Mouse (Mus musculus) forebrain, embryonic 13.5 days (tissue): ENCODE results near the gene Anapc15. TPM values are rescaled to one million over a fixed set of nuclear protein-coding genes. Genes with fewer than 3 reads are reported as not detected.

Experiments used
- ATAC-seq: fragments of 200-750 bp; cut with Nextera tagmentation; 2 replicates; pipeline ENCODE4 v1.8.0; 2017
- H3K27ac ChIP-seq: fragments of 300-500 bp; sonication (generic); 2 replicates; pipeline ENCODE4 v1.5.1; 2015; ENCODE audit warnings: inconsistent platforms, mild to moderate bottlenecking, moderate library complexity
- H3K27me3 ChIP-seq: fragments of 300-500 bp; sonication (generic); 2 replicates; pipeline ENCODE4 v1.6.1; 2015; ENCODE audit warnings: mild to moderate bottlenecking, inconsistent platforms
- H3K36me3 ChIP-seq: fragments of 300-500 bp; sonication (generic); 2 replicates; pipeline ENCODE4 v1.6.1; 2015; ENCODE audit warnings: mild to moderate bottlenecking, inconsistent platforms; ENCODE audit not compliant: poor library complexity, severe bottlenecking
- H3K4me1 ChIP-seq: fragments of 300-500 bp; sonication (generic); 2 replicates; pipeline ENCODE4 v1.6.1; 2015; ENCODE audit warnings: inconsistent platforms
- H3K4me2 ChIP-seq: fragments of 300-500 bp; sonication (generic); 2 replicates; pipeline ENCODE4 v1.6.1; 2015; ENCODE audit warnings: inconsistent platforms, mild to moderate bottlenecking, moderate library complexity
- H3K4me3 ChIP-seq: fragments of 300-500 bp; sonication (generic); 2 replicates; pipeline ENCODE4 v1.5.1; 2015; ENCODE audit warnings: mild to moderate bottlenecking, inconsistent platforms
- H3K9ac ChIP-seq: fragments of 300-500 bp; sonication (generic); 2 replicates; pipeline ENCODE4 v1.6.1; 2015; ENCODE audit warnings: mild to moderate bottlenecking, inconsistent platforms
- H3K9me3 ChIP-seq: fragments of 300-500 bp; sonication (generic); replicated peaks from 2 replicates; pipeline ENCODE4 v1.6.1; 2016; ENCODE audit warnings: inconsistent platforms
- WGBS: fragments of 180-500 bp; shearing (Covaris S2); methylation state at CpG from one replicate; pipeline ENCODE4 v1.1.7; 2015; 5-methylcytosine and 5-hydroxymethylcytosine counted together
- polyA plus RNA-seq: library from polyadenylated mRNA; unstranded; fragments of >200 nt; fragmentation: Nextera tagmentation; extraction: Ambion mirVana; gene quantifications from 2 replicates; pipeline ENCODE4 v1.2.1, GENCODE M21; 2015

Anapc15 gene
- polyA plus RNA-seq, 1 experiment from 2014 or later: 95.4 TPM

DNA sequence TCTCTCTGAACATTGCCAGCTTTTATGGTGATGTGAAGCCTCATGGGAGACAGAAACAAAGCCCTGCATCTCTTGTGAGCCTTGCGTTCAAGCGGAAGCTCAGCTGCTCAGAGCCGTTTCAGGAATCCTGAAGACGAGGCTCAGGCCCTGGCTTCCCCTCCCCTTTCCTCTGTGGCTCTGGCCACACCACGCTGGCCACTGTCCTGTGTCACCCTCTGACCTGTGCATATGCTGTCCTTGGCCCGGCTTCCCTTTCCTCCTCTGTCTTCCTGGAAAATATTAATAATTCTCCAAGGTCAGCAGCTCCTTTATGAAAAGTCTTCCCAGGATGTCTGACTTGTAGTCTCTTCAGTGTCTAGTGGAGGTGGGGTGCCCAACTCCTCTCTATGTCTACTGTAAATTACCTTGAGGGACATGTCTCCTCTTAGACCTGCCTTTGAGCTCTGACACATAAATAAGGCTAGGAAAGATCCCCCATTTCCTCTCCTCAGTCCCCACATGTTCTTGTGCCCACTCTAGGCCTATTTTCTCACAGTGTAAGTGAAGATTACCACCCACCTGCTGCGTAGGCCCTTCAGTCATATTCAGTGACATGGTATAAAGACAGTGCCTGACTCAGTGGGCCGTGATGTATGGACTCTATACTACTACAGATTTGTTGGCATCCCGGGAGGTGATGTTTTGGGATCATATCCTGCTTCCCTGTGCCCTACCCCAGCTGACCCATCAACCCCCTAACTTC, 19.1 kb downstream of the Anapc15 start:
- 71% methylated on average over 9 of the region's 9 CpGs for WGBS
- Histone ChIP-seq H3K27ac (no peak overlapping the region), H3K27me3 (no peaks in the 10 kb centered on the region), H3K36me3 (no peaks in the 10 kb centered on the region), H3K4me3 (no peak overlapping the region), H3K9ac (0 out of 2 replicates have a peak overlapping the region, but pooled peaks have one; percentile 8), H3K4me2 (no peak overlapping the region), H3K9me3 (no peaks in the 10 kb centered on the region), H3K4me1 (no peaks in the 10 kb centered on the region)
- ATAC-seq: no peak

DNA sequence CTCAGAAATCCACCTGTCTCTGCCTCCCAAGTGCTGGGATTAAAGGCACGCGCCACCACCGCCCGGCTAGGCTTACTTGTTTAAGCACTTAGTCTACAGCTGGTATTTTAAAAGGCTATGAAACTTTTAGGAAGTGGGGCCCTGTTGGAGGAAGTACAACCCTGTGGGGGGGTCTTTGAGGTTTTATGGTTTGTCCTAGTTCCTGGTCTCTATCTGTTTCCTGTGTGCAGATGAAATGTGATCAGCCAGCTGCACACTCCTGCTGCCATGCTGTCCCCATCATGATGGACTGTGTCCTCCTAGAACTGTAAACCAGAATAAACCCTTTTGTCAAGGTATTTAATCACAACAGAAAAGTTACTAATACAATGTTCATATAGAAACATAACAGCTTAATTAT, 20.6 kb downstream of the Anapc15 start:
- ATAC-seq: no peak
- H3K36me3 ChIP-seq: no peaks in the 10 kb centered on the region
- no peak overlapping the region for H3K4me2 ChIP-seq
- 98% methylated on average over 4 of the region's 4 CpGs for WGBS
- no peak overlapping the region for H3K27ac ChIP-seq
- no peak overlapping the region for H3K4me3 ChIP-seq
- no peak overlapping the region for H3K9ac ChIP-seq
- H3K4me1 ChIP-seq: no peaks in the 10 kb centered on the region
- no peaks in the 10 kb centered on the region for H3K27me3 ChIP-seq
- no peaks in the 10 kb centered on the region for H3K9me3 ChIP-seq

DNA sequence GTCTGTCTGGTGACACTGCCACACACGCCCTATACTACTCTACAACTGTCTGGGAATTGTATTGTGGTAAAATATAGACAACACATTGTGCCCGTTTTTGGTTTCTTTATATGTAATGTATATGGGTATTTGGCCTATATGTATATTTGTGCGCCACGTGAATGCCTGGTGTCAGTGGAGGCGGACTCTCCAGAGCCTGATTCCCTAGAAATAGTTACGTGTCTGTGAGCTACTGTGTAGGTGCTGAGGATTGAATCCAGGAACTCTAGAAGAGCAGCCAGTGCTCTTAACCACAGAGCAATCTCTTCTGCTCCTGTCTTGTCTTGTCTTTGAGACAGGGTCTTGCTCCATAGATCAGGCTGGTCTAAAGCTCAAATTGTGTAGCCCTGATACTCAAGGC, 22.8 kb downstream of the Anapc15 start:
- Histone ChIP-seq H3K4me2 (no peak overlapping the region), H3K9me3 (no peaks in the 10 kb centered on the region), H3K27me3 (no peaks in the 10 kb centered on the region), H3K36me3 (no peaks in the 10 kb centered on the region), H3K4me1 (no peaks in the 10 kb centered on the region), H3K27ac (no peak overlapping the region), H3K4me3 (no peak overlapping the region), H3K9ac (no peak overlapping the region)
- 88% methylated on average over 6 of the region's 6 CpGs for WGBS
- ATAC-seq: no peak

DNA sequence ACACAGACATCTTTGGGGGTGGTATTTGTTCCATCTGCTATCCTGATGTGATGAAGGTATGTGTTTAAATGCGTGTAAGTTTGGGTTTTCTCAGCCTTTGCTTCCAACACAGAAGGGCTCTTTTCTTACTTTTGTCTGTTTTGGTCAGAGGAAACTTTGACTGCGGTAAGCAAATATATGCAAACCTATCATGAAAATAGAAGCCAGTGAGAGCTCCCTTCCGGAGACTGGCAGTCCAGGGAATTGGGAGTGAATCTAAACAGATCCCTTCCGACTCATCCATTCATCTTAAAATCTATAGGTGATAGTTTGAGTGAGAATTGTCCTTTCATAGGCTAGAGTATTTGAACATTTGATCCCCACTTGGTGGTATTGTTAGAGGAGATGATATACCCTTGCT, 24.9 kb downstream of the Anapc15 start:
- Histone ChIP-seq H3K4me3 (no peak overlapping the region), H3K27me3 (peaks cover 4% of the 10 kb centered on the region; the same call in 1 of the 2 replicates), H3K9ac (no peak overlapping the region), H3K9me3 (no peaks in the 10 kb centered on the region), H3K4me2 (no peak overlapping the region), H3K27ac (no peak overlapping the region), H3K4me1 (no peaks in the 10 kb centered on the region), H3K36me3 (no peaks in the 10 kb centered on the region)
- WGBS: 90% methylated on average over 4 of the region's 4 CpGs
- no peak for ATAC-seq

DNA sequence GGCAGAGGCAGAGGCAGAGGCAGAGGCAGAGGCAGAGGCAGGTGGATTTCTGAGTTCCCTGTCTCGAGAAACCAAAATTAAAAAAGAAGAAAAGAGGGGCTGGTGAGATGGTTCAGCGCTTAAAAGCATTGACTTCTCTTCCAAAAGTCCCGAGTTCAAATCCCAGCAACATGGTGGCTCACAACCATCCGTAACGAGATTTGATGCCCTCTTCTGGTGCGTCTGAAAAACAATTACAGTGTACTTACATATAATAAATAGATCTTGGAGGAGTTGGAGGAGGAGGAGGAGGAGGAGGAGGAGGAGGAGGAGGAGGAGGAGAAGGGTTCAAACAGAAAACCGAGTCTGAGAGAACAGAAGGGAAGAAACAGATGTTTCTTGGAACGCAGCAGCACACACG, 32.2 kb downstream of the Anapc15 start:
- Histone ChIP-seq H3K27me3 (peaks cover 4% of the 10 kb centered on the region; the same call in 1 of the 2 replicates), H3K27ac (peak overlapping the region; percentile 85), H3K4me2 (peak overlapping the region; percentile 58), H3K9ac (peak overlapping the region; percentile 58), H3K36me3 (peaks cover 19% of the 10 kb centered on the region), H3K4me3 (peak overlapping the region; percentile 47), H3K4me1 (peaks cover 11% of the 10 kb centered on the region), H3K9me3 (no peaks in the 10 kb centered on the region)
- 33% methylated on average over 9 of the region's 9 CpGs for WGBS
- no peak; the same call in 1 of the 2 replicates for ATAC-seq

DNA sequence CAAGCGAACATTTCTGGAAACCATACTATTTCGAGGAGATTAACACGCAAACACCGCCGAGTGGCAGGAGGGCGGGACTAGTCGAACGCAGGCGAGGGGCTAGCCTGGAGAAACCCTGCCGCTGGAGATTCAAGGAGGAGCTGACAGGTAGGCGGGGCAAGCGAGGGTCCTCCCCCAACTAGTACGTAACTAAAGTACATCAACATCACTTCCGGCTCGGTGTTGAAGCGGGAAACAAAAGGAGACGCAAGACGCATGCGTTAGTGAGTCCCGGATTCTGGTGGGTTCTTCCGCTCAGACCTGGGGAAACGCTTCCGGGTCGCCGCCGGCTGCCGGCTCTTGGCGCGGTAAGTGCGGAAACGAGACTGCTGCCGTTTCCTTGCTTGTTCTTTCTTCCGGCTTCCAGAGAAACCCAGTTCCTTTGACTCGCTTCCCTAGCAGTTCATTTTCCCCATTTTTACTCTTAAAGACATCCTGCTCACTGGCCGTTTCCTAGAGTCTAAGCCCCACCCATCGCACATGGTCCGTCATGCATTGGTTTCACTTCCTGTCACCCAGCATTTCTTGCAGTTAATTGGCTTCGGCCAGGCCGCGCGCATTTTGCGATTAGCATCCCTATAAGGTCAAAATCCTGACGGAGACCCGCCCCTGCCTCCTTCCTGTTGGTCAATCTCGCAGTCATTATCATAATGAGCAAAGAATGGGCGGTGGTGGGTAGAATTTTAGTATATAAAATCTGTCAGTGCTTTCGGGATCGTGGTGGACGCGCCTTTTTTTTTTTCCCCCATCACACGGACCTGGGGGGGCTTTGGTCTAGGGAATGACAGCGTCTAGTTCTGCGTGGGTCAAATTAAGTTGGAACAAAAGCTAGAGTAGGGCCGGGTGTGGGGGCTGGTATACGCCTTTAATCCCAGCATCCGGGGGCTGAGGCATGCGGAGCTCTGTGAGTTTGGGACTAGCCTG, 32.9 kb downstream of the Anapc15 start:
- peak overlapping the region; percentile 60 for H3K9ac ChIP-seq
- H3K4me2 ChIP-seq: peak overlapping the region; percentile 58
- H3K9me3 ChIP-seq: no peaks in the 10 kb centered on the region
- ATAC-seq: peak; percentile 98
- H3K4me1 ChIP-seq: peaks cover 11% of the 10 kb centered on the region
- H3K4me3 ChIP-seq: peak overlapping the region; percentile 47
- 1% methylated on average over 57 of the region's 57 CpGs for WGBS
- peaks cover 4% of the 10 kb centered on the region; the same call in 1 of the 2 replicates for H3K27me3 ChIP-seq
- H3K27ac ChIP-seq: peak overlapping the region; percentile 85
- peaks cover 25% of the 10 kb centered on the region for H3K36me3 ChIP-seq

DNA sequence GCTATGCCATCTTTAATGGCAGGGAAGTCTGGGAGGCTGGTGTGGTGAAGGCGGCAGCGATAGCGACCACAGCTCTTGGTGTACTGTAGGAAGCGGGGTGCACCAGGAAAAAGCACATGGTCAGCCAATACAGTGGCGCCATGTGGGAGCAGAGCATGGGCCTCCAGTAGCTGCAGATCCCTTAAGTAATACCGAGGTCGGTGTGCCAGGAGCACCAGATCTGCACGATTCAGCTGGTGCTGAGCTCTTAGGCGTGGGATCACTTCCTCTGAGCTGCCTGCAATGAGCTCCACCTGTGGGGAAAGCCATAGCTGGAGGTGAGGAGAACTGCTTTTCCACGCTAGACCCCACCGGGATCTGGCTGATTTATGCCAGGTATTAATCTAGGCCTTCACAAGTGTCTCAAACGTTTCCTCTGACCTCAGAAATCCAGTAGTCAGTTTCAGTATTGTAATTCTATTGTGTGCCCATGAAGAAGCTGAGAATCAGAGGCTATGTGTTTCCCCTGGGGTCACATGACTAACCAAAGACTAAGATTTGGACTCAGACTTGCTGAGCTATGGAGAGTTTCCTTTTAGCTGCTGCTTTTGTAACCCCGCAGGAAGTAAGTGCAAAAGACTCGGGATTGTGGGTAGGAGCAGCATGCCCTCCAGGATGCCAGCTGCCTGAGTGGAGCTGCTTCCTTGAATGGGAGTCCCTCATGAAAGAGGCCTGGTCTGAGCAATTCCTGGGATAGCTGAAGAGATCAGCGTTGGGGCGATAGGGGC, 37.0 kb downstream of the Anapc15 start:
- Histone ChIP-seq H3K4me3 (no peak overlapping the region), H3K27me3 (no peaks in the 10 kb centered on the region), H3K9me3 (peaks cover 5% of the 10 kb centered on the region; the same call in 1 of the 2 replicates), H3K9ac (no peak overlapping the region), H3K27ac (no peak overlapping the region), H3K4me1 (peaks cover 14% of the 10 kb centered on the region), H3K36me3 (peaks cover 37% of the 10 kb centered on the region), H3K4me2 (no peak overlapping the region)
- no peak for ATAC-seq
- 93% methylated on average over 16 of the region's 16 CpGs for WGBS

DNA sequence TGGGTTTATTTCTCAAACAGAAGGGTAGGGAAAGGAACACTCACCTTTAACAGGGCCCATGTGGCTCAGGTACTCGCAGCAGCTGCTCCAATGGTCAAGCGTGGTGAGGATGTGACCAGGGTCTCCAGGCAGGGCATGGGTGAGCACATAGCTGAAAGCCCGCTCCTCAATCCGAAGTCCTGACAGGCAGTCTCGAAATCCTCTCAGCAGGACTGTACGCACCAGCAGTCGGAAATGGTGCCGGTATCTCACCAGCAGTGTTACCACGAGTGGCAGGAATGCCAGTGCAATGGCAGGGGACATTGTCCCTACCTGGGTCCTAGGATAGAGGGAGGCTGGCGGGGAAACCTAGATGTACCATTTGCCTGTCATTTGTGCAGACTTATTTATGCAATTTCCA, 38.5 kb downstream of the Anapc15 start:
- 95% methylated on average over 10 of the region's 10 CpGs for WGBS
- Histone ChIP-seq H3K4me3 (no peak overlapping the region), H3K27ac (no peak overlapping the region), H3K27me3 (no peaks in the 10 kb centered on the region), H3K9ac (no peak overlapping the region), H3K4me2 (no peak overlapping the region), H3K9me3 (peaks cover 5% of the 10 kb centered on the region; the same call in 1 of the 2 replicates), H3K36me3 (peaks cover 37% of the 10 kb centered on the region), H3K4me1 (peaks cover 20% of the 10 kb centered on the region)
- ATAC-seq: no peak

DNA sequence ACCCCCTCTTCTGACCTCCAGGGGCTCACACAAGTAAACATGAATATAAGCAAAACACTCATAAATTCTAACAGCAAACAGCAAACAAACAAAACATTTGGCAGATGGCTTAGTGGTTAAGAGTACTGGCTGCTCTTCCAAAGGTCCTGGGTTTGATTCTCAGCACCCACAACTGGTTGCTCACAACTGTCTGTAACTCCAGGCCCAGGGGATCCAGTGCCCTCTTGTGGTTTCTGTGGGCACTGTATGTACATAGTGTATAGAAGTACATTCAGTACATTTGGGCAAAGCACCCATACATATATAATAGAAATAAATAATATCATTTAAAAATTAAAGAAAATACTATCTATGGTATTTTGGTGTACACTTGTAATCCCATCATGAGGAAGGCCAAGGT, 39.3 kb downstream of the Anapc15 start:
- H3K36me3 ChIP-seq: peaks cover 37% of the 10 kb centered on the region
- ATAC-seq: no peak
- H3K9me3 ChIP-seq: peaks cover 5% of the 10 kb centered on the region; the same call in 1 of the 2 replicates

DNA sequence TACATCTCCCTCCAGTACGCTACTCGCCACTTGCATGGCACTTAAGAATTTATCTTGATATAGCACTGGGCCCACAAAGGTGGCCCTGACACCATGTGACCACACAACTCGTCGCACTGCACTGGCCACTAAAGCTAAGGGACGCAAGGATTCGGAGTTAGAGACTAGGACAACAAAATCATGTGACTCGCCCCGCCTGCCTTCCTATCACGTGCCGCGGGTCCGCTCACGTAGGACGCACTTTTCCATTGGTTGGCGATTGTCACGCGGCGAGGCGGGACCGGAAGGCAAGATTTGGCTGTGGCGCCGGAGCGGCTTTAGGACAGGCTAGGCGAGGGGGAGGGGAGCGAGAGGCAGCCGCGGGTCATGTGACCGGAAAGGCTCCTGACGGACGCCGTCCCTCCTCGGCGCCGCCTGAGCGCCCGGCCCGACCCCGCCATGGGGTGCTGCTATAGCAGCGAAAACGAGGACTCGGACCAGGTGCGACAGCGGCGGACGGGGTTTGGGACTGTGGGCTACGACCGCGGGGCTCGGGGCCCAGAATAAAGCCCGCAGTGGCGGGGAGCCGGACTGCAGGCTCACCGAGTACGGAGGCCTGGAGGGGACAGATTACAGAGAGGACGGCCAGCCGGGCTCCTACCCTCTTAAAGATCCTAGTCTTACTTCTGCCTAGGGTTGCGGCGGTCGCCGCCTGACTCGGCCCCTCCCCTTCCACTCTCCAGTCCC, 42.2 kb downstream of the Anapc15 start, which contains the start of gene Lamtor1:
Gene Lamtor1 (plus strand): TSS at position 344 of the 726 bp plus-strand sequence.
- peak within 1 kb of the TSS; percentile 93 for H3K27ac ChIP-seq
- peak within 1 kb of the TSS; percentile 77 for H3K4me2 ChIP-seq
- peaks cover 38% of the 10 kb centered on the region for H3K36me3 ChIP-seq
- H3K27me3 ChIP-seq: no peaks in the 10 kb centered on the region
- H3K9me3 ChIP-seq: peaks cover 5% of the 10 kb centered on the region; the same call in 1 of the 2 replicates
- peak; percentile 99 for ATAC-seq
- H3K4me1 ChIP-seq: peaks cover 32% of the 10 kb centered on the region
- peak within 1 kb of the TSS; percentile 91 for H3K9ac ChIP-seq
- H3K4me3 ChIP-seq: peak within 1 kb of the TSS; percentile 84
- under 1% methylated on average over 61 of the region's 61 CpGs for WGBS

More for the DNA sequence above, 39.3 kb downstream of the Anapc15 start:
- Histone ChIP-seq H3K4me3 (no peak overlapping the region), H3K9ac (no peak overlapping the region), H3K4me2 (no peak overlapping the region), H3K27ac (no peak overlapping the region), H3K27me3 (no peaks in the 10 kb centered on the region), H3K4me1 (peaks cover 21% of the 10 kb centered on the region)

DNA sequence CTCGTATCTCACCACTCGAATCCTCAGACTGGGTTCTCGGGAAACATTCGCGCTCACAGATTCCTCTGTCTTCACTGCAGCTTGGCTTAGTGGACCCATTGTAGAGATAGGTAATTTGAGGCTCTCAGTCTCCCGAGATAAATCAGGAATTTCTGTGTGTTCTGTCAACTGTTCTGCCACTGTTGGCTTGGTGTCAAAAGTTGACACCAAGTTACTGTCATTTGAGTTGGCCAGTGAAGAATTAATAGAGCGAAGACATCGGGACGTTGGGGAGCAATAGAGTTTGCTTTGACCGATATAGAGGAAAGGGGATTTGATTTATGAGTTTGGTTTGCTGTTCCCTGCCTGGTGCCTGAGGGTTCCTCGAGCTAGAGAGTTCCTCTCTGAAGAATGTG, 42.8 kb downstream of the Anapc15 start, which contains the start of gene Tomt:
Gene Tomt (minus strand): TSS at position 73 of the 395 bp plus-strand sequence.
- 21% methylated on average over 11 of the region's 11 CpGs for WGBS
- Histone ChIP-seq H3K4me1 (peaks cover 32% of the 10 kb centered on the region), H3K9ac (peak within 1 kb of the TSS; percentile 91), H3K9me3 (peaks cover 5% of the 10 kb centered on the region; the same call in 1 of the 2 replicates), H3K4me3 (peak within 1 kb of the TSS; percentile 84), H3K4me2 (peak within 1 kb of the TSS; percentile 77), H3K27me3 (no peaks in the 10 kb centered on the region), H3K36me3 (peaks cover 38% of the 10 kb centered on the region), H3K27ac (peak within 1 kb of the TSS; percentile 93)
- no peak for ATAC-seq
